Mouse (Mus musculus) CH12.LX (cell line): ENCODE data around the gene Timm44. TPM values are rescaled to one million over a fixed set of nuclear protein-coding genes. Genes with fewer than 3 reads are reported as not detected.

Experiments used
- DNase-seq: peaks from one replicate; pipeline ENCODE4 v3.0.0-alpha.2; 2013; ENCODE audit errors: extremely low read depth
- H3K27ac ChIP-seq: 2 replicates; pipeline ENCODE4 v1.5.1; 2012; ENCODE audit warnings: low read depth, mild to moderate bottlenecking, control low read depth, moderate library complexity; ENCODE audit not compliant: insufficient read depth
- H3K27me3 ChIP-seq: replicated peaks from 2 replicates; pipeline ENCODE3; 2012; ENCODE audit warnings: inconsistent platforms
- H3K36me3 ChIP-seq, 2 experiments: replicated peaks in 1 of 2; 2 replicates each; pipeline versions ENCODE3 to v1.6.1; 2012; ENCODE audit warnings: inconsistent platforms in 1 of 2, low read length in 1 of 2, mild to moderate bottlenecking in 1 of 2, mixed read lengths in 1 of 2, moderate library complexity in 1 of 2; ENCODE audit not compliant: control insufficient read depth in 1 of 2, insufficient read depth in 1 of 2
- H3K4me1 ChIP-seq, 2 experiments: 2 replicates each; pipeline ENCODE4 v1.6.1; 2012; ENCODE audit warnings: inconsistent platforms in 1 of 2, moderate library complexity in 1 of 2; ENCODE audit not compliant: insufficient read depth in 2 of 2, control insufficient read depth in 1 of 2
- H3K4me2 ChIP-seq: 2 replicates; pipeline ENCODE4 v1.6.1; 2012; ENCODE audit warnings: low read depth, mild to moderate bottlenecking, control low read depth; ENCODE audit not compliant: poor library complexity, insufficient read depth, severe bottlenecking
- H3K4me3 ChIP-seq, 3 experiments: fragments of 150-350 bp in 1 of 3; sonication (generic) in 1 of 3; replicated peaks in 1 of 3; 2 replicates each; pipeline versions ENCODE3 to v1.5.1; 2011 to 2012; ENCODE audit warnings: low read depth in 2 of 3, low read length in 2 of 3, mild to moderate bottlenecking in 2 of 3, moderate library complexity in 2 of 3, control low read depth in 1 of 3, improper control_type of control experiment in 1 of 3, inconsistent platforms in 1 of 3, mixed read lengths in 1 of 3; ENCODE audit not compliant: poor library complexity in 1 of 3
- H3K79me2 ChIP-seq: replicated peaks from 2 replicates; pipeline ENCODE4 v1.6.1; 2012; ENCODE audit warnings: mild to moderate bottlenecking, moderate library complexity; ENCODE audit not compliant: control insufficient read depth, poor library complexity, insufficient read depth, severe bottlenecking; ENCODE audit errors: extremely low read depth
- H3K9ac ChIP-seq: 2 replicates; pipeline ENCODE4 v1.6.1; 2012; ENCODE audit warnings: low read depth, mild to moderate bottlenecking, control low read depth, moderate library complexity; ENCODE audit not compliant: insufficient read depth
- H3K9me3 ChIP-seq: replicated peaks from 2 replicates; pipeline ENCODE3; 2012; ENCODE audit warnings: low read length, inconsistent platforms, mixed read lengths
- CHD1 ChIP-seq: IDR thresholded peaks from 2 replicates; pipeline ENCODE4 v1.6.1; 2012; ENCODE audit warnings: low read depth, low read length, improper control_type of control experiment, inconsistent platforms
- CTCF ChIP-seq, 2 experiments: IDR thresholded peaks in 1 of 2; conservative IDR thresholded peaks in 1 of 2; 2 replicates each; pipeline ENCODE4 v1.5.1; 2011 to 2012; ENCODE audit warnings: low read depth in 2 of 2, low read length in 2 of 2, improper control_type of control experiment in 1 of 2, inconsistent platforms in 1 of 2, mild to moderate bottlenecking in 1 of 2, moderate library complexity in 1 of 2
- E2F4 ChIP-seq: IDR thresholded peaks from 2 replicates; pipeline ENCODE4 v1.6.1; 2011; ENCODE audit warnings: low read depth, low read length, improper control_type of control experiment; ENCODE audit not compliant: insufficient replicate concordance
- EP300 ChIP-seq: IDR thresholded peaks from 2 replicates; pipeline ENCODE4 v1.6.1; 2011; ENCODE audit warnings: low read length, improper control_type of control experiment
- ETS1 ChIP-seq: conservative IDR thresholded peaks from 2 replicates; pipeline ENCODE4 v1.6.1; 2012; ENCODE audit warnings: low read depth, mild to moderate bottlenecking, inconsistent platforms, low read length, improper control_type of control experiment, moderate library complexity
- IRF4 ChIP-seq: IDR thresholded peaks from 2 replicates; pipeline ENCODE4 v1.6.1; 2014; ENCODE audit warnings: low read depth, mild to moderate bottlenecking, inconsistent platforms, low read length, improper control_type of control experiment
- MAFK ChIP-seq: IDR thresholded peaks from 2 replicates; pipeline ENCODE4 v1.6.1; 2011; ENCODE audit warnings: low read length, improper control_type of control experiment; ENCODE audit not compliant: insufficient replicate concordance
- MXI1 ChIP-seq: IDR thresholded peaks from 2 replicates; pipeline ENCODE4 v1.6.1; 2011; ENCODE audit warnings: mild to moderate bottlenecking, low read depth, low read length, improper control_type of control experiment
- NELFE ChIP-seq: IDR thresholded peaks from 2 replicates; pipeline ENCODE4 v1.6.1; 2011; ENCODE audit warnings: low read depth, low read length, improper control_type of control experiment
- PAX5 ChIP-seq: IDR thresholded peaks from 2 replicates; pipeline ENCODE4 v1.6.1; 2012; ENCODE audit warnings: low read length, inconsistent platforms, mixed read lengths
- POLR2A ChIP-seq: IDR thresholded peaks from 2 replicates; pipeline ENCODE4 v1.6.1; 2011; ENCODE audit warnings: low read depth, mild to moderate bottlenecking, improper control_type of control experiment, low read length
- UBTF ChIP-seq: IDR thresholded peaks from 2 replicates; pipeline ENCODE4 v1.6.1; 2012; ENCODE audit warnings: low read depth, mild to moderate bottlenecking, inconsistent platforms, low read length, improper control_type of control experiment, moderate library complexity
- ZKSCAN1 ChIP-seq: IDR thresholded peaks from 2 replicates; pipeline ENCODE4 v1.6.1; 2012; ENCODE audit warnings: low read depth, inconsistent platforms, low read length, improper control_type of control experiment, borderline replicate concordance
- dilution Hi-C: fragments of 300-500 bp; cut with MboI; formaldehyde crosslinking; loops from 2 replicates; pipeline ENCODE4 v1.14.3; 2020; ENCODE audit warnings: low sequenced_read_pairs; ENCODE audit not compliant: extremely low pct_unique_long_range_greater_than_20kb, extremely low pct_ligation_motif_present
- in situ Hi-C: fragments of 300-500 bp; cut with MboI; formaldehyde crosslinking; loops from 3 replicates; pipeline ENCODE4 v1.14.3; 2019; ENCODE audit warnings: low sequenced_read_pairs, low pct_ligation_motif_present, low pct_unique_long_range_greater_than_20kb, mixed read lengths
- polyA plus RNA-seq: library from polyadenylated mRNA; unstranded; fragments of >175 nt; gene quantifications from 2 replicates; pipeline ENCODE4 v1.2.1, GENCODE M21; 2012; ENCODE audit warnings: low read depth; ENCODE audit not compliant: insufficient read length
- total RNA-seq, 2 experiments: library from RNA; depleted of rRNA; stranded (reverse); fragments of 300-350 nt in 1 of 2; fragments of >200 nt in 1 of 2; gene quantifications; 2 replicates each; pipeline ENCODE4 v1.2.3; 2012 to 2014

Timm44 gene
- total and polyA plus RNA-seq, 3 experiments: 109 to 147 (median 143) TPM

- TF ChIP-seq POLR2A: no peak
- Histone ChIP-seq H3K79me2 (peaks cover 11% of the 10 kb centered on the region), H3K27ac (no peak overlapping the region), H3K36me3 (peaks cover 73 to 98% of the 10 kb centered on the region in 2 experiments), H3K9me3 (no peaks in the 10 kb centered on the region), H3K4me2 (no peak overlapping the region), H3K4me1 (no peaks in the 10 kb centered on the region), H3K4me3 (no peak overlapping the region), H3K27me3 (no peaks in the 10 kb centered on the region), H3K9ac (no peak overlapping the region)
- no peak for DNase-seq
- in situ Hi-C loops (no loop called here), dilution Hi-C loops (no loop called here)
Observed at GRCm38 (mm10) chr8:4304124-4304547, 28.4 kb upstream of the Timm44 start.

- DNase-seq: no peak
- Histone ChIP-seq H3K27me3 (no peaks in the 10 kb centered on the region), H3K79me2 (peaks cover 7% of the 10 kb centered on the region; the same call in 1 of the 2 replicates), H3K27ac (no peak overlapping the region), H3K36me3 (peaks cover 84 to 97% of the 10 kb centered on the region in 2 experiments), H3K4me1 (no peaks in the 10 kb centered on the region), H3K9me3 (no peaks in the 10 kb centered on the region), H3K9ac (no peak overlapping the region), H3K4me2 (no peak overlapping the region), H3K4me3 (no peak overlapping the region)
- in situ Hi-C loops: no loop called here
- dilution Hi-C loops: no loop called here
- no peak for TF ChIP-seq E2F4
- TF ChIP-seq UBTF: no peak
- no peak for TF ChIP-seq PAX5
- TF ChIP-seq EP300: no peak
- TF ChIP-seq CHD1: no peak
- TF ChIP-seq ZKSCAN1: no peak
- TF ChIP-seq ETS1: no peak
- no peak for TF ChIP-seq IRF4
- no peak for TF ChIP-seq MXI1
- TF ChIP-seq MAFK: no peak
- no peak for TF ChIP-seq NELFE
Observed at GRCm38 (mm10) chr8:4297822-4298221, 22.1 kb upstream of the Timm44 start.

- no peaks in the 10 kb centered on the region for H3K4me1 ChIP-seq
- no peaks in the 10 kb centered on the region for H3K9me3 ChIP-seq
- no peak overlapping the region for H3K27ac ChIP-seq
- no peak overlapping the region for H3K4me2 ChIP-seq
- H3K9ac ChIP-seq: no peak overlapping the region
- peaks cover 74 to 98% of the 10 kb centered on the region in 2 experiments for H3K36me3 ChIP-seq
- 0 out of 2 replicates have a peak, but pooled peaks cover 4% of the 10 kb centered on the region for H3K79me2 ChIP-seq
- H3K27me3 ChIP-seq: no peaks in the 10 kb centered on the region
- DNase-seq: no peak
- dilution Hi-C loops: no loop called here
- TF ChIP-seq MAFK (no peak), CTCF (conservative IDR thresholded peaks at IDR 0.05 in 1 of 2, IDR thresholded peaks at IDR 0.05 in 1 of 2; ENCODE audit: low read depth in 2 of 2, low read length in 2 of 2) (peak in 1 of 2 experiments; percentile 35; a peak in 2 of 4 replicates)
- no peak overlapping the region for H3K4me3 ChIP-seq
- in situ Hi-C loops: no loop called here
Observed at GRCm38 (mm10) chr8:4292738-4293137, 17.0 kb upstream of the Timm44 start.
